Mouse (Mus musculus): ENCODE results near the gene Fcrls.

- TF ChIP-seq CTCF (IDR thresholded peaks at IDR 0.05; ENCODE audit: control insufficient read depth, insufficient read depth, low read length) (no peak), POLR2A (IDR thresholded peaks at IDR 0.05; ENCODE audit: borderline replicate concordance, control insufficient read depth, low read depth, low read length) (no peak)
Observed at GRCm38 (mm10) chr3:87215176-87215575, 48.4 kb downstream of the Fcrls start.
